Mouse (Mus musculus): ENCODE measurements around the gene Chst11.

Gene Chst11

DNA sequence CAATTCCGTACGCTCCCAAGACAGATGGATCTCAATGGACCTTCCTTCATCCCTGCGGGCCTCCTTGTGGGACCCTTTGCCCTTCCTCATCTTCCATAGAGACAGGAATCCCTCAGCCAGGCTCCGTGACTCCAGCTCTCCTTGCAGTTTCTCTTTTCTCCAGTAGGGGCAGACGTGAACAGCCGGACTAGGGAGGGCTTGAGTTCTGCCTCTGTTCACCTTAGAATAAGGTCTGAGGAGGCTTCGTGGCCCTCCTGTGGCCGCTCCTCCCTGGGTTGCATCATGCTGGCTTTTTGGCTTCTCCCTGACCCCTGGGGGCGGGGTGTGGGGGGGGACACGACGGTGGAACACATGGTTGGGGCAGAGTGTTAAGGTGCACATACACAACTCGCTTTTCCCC lies 234.4 kb downstream of the Chst11 start:
- no peak for TF ChIP-seq GATA4 (IDR thresholded peaks at IDR 0.05; ENCODE audit: insufficient replicate concordance, low read length)

DNA sequence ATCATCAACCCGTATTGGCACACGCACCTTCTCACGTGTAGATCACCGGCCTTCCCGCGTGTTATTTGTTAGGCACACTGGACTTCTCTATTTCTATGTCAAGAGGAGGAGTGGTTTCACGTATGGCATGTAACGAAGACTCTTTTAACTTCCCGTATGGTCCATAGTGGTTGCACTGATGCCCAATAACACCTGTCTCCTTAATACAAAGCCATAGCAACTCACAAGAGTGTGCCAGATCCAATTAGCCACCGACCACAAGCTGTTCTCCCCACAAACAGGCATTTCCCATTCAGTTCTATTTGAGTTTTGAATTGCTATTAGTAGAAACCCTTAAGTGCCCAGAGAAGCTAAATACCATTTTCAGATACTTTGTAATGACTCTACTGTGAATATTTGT lies 234.9 kb downstream of the Chst11 start:
- no peak for TF ChIP-seq GATA4 (IDR thresholded peaks at IDR 0.05; ENCODE audit: insufficient replicate concordance, low read length)

DNA sequence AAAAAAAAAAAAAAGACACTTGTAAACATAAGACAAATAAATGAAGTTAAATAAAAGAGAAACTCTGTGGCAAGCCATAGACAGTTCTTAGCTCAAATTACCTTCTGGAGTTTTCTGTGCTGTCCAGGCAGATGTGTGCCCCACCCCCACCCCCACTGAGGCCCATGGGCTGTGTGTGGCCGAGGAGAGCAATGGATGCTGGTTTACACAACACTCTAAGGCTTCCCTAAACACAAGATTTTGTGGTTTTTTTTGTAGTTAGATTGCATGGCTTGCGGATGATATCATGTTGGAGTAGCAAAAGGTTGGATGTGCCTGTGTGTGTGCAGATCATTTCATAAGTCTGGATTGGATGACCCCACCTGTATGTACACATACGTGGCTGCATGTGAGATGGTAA lies 235.5 kb downstream of the Chst11 start:
- TF ChIP-seq GATA4 (IDR thresholded peaks at IDR 0.05; ENCODE audit: insufficient replicate concordance, low read length) = no peak

DNA sequence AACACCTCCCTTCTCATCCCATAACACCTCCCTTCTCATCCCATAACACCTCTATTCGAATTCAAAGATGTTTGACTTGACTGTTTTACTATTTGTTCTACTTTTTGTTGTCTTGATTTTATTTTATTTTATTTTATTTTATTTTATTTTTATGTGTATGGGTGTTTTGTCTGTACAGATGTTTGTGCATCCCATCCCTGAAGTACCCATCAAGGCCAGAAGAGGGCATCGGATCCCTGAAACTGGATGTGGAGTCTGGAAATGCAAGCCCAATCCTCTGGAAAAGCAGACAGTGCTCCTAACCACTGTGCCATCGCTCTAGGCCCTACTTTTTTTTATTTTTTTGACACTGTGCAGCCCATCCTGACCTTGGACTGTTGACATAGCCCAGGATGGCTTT lies 239.7 kb downstream of the Chst11 start:
- no peak for TF ChIP-seq GATA4 (IDR thresholded peaks at IDR 0.05; ENCODE audit: insufficient replicate concordance, low read length)

DNA sequence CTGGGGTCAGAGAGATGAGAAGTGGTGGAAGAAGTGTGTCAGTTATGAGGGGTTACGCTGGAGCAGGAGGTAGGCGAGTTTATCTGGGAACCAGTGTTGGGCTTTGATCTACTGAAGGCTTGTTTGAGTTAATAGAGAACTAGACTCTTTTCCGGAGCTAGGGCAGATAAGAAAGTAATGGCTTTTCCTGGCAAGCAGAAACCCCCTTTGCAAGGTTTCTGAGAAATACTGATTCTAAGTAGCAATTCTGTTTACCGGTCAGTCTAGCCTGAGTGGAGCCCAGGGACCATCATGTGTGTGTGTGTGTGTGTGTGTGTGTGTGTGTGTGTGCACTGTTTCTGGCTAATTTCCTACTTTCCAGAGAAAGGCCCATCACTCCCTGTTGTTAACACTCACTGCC lies 243.3 kb downstream of the Chst11 start:
- no peak for TF ChIP-seq GATA4 (IDR thresholded peaks at IDR 0.05; ENCODE audit: insufficient replicate concordance, low read length)

DNA sequence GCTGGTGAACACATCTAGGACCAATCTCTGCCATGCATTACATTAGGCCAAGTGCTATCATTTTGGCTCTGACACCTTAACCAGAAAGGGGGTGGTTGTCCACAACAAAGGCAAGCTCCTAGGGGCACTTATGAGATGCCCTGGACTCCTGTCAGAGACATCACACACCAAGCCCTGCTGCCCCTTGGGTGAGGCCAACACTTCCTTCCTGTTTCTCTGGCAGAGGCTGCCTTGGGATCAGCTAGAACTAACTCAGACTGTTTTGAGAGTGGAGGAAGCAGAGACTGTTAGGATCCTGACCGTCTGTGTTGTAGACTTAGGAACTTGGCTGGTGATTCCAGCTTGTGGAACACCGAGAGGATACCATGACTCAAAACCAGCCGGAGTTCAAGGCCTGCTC lies 248.7 kb downstream of the Chst11 start:
- no peak for TF ChIP-seq GATA4 (IDR thresholded peaks at IDR 0.05; ENCODE audit: insufficient replicate concordance, low read length)

DNA sequence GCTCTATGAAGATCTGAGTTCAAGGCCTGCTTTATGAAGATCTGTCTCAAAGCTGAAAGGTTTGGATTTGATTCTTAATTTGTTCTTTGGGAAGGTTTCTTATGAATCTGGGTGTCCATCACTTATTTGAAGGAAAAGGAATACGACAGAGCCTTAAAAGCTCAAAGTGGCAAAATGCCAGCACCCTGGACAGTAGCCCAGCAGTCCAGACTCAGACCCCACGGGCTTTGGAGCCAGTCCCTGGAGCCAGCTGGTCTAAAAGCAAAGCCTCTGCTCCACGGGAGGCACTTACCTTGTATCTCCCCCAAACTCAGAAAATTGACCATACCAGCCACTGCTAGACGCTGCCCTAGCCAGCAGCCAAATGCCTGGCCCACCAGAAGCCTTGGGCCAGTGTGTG lies 249.1 kb downstream of the Chst11 start:
- TF ChIP-seq GATA4 (IDR thresholded peaks at IDR 0.05; ENCODE audit: insufficient replicate concordance, low read length) = no peak

DNA sequence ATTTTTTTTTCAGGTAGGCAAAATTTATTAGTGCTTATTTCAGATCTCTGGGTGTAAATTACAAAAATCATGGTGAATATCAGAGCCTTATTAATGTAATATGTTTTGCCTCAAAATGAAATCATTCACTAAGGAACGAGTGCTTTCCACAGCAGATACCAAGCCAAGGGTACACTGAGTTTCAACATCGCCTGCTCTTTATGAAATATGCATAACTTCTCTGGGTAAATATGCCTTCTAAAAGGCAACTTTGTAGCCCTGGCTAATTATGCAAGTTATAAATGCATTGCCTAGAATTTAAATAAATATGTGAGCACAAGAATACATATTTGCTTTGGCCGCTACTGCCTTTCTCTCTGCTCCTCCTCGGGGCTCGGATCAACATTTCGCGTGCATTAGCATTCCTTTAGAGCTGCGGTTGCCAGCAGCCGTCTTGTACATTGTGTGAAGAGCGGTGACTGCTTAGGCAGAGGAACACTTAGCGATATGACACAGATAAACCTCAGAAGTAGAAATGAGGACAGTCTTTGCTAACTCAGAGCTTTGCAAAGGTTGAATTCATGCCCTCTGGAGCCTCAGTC lies 256.9 kb downstream of the Chst11 start:
- no peak for TF ChIP-seq GATA4 (IDR thresholded peaks at IDR 0.05; ENCODE audit: insufficient replicate concordance, low read length)

DNA sequence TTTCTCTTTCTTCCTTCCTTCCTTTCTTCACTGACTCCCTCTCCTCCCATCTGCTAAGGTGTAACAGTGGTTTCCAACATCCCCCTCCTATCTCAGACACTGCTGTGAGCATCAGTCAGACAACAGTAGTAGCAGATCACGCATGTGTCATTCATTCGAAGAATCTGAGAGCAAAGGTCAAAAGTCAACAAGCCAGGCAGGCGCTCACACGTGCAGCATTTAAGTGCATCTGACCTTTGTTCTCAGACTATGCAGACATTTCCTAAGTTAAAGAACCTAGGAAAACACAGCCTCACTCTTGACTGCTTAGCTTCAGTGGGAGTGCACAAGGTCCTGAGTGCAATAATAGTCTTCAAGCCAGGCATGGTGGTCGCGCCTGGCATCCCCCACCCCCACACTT lies 258.8 kb downstream of the Chst11 start:
- TF ChIP-seq GATA4 (IDR thresholded peaks at IDR 0.05; ENCODE audit: insufficient replicate concordance, low read length) = no peak
